Mouse (Mus musculus) CH12.LX (cell line): Measurements from ENCODE around the gene Fam92b. TPM values are rescaled to one million over a fixed set of nuclear protein-coding genes. Genes with fewer than 3 reads are reported as not detected.

Experiments used
- DNase-seq: peaks from one replicate; pipeline ENCODE4 v3.0.0-alpha.2; 2013; ENCODE audit errors: extremely low read depth
- H3K27ac ChIP-seq: 2 replicates; pipeline ENCODE4 v1.5.1; 2012; ENCODE audit warnings: low read depth, mild to moderate bottlenecking, control low read depth, moderate library complexity; ENCODE audit not compliant: insufficient read depth
- H3K27me3 ChIP-seq: replicated peaks from 2 replicates; pipeline ENCODE3; 2012; ENCODE audit warnings: inconsistent platforms
- H3K36me3 ChIP-seq, 2 experiments: replicated peaks in 1 of 2; 2 replicates each; pipeline versions ENCODE3 to v1.6.1; 2012; ENCODE audit warnings: inconsistent platforms in 1 of 2, low read length in 1 of 2, mild to moderate bottlenecking in 1 of 2, mixed read lengths in 1 of 2, moderate library complexity in 1 of 2; ENCODE audit not compliant: control insufficient read depth in 1 of 2, insufficient read depth in 1 of 2
- H3K4me1 ChIP-seq, 2 experiments: 2 replicates each; pipeline ENCODE4 v1.6.1; 2012; ENCODE audit warnings: inconsistent platforms in 1 of 2, moderate library complexity in 1 of 2; ENCODE audit not compliant: insufficient read depth in 2 of 2, control insufficient read depth in 1 of 2
- H3K4me2 ChIP-seq: 2 replicates; pipeline ENCODE4 v1.6.1; 2012; ENCODE audit warnings: low read depth, mild to moderate bottlenecking, control low read depth; ENCODE audit not compliant: poor library complexity, insufficient read depth, severe bottlenecking
- H3K4me3 ChIP-seq, 3 experiments: fragments of 150-350 bp in 1 of 3; sonication (generic) in 1 of 3; replicated peaks in 1 of 3; 2 replicates each; pipeline versions ENCODE3 to v1.5.1; 2011 to 2012; ENCODE audit warnings: low read depth in 2 of 3, low read length in 2 of 3, mild to moderate bottlenecking in 2 of 3, moderate library complexity in 2 of 3, control low read depth in 1 of 3, improper control_type of control experiment in 1 of 3, inconsistent platforms in 1 of 3, mixed read lengths in 1 of 3; ENCODE audit not compliant: poor library complexity in 1 of 3
- H3K79me2 ChIP-seq: replicated peaks from 2 replicates; pipeline ENCODE4 v1.6.1; 2012; ENCODE audit warnings: mild to moderate bottlenecking, moderate library complexity; ENCODE audit not compliant: control insufficient read depth, poor library complexity, insufficient read depth, severe bottlenecking; ENCODE audit errors: extremely low read depth
- H3K9ac ChIP-seq: 2 replicates; pipeline ENCODE4 v1.6.1; 2012; ENCODE audit warnings: low read depth, mild to moderate bottlenecking, control low read depth, moderate library complexity; ENCODE audit not compliant: insufficient read depth
- H3K9me3 ChIP-seq: replicated peaks from 2 replicates; pipeline ENCODE3; 2012; ENCODE audit warnings: low read length, inconsistent platforms, mixed read lengths
- BHLHE40 ChIP-seq: IDR thresholded peaks from 2 replicates; pipeline ENCODE4 v1.6.1; 2011; ENCODE audit warnings: mild to moderate bottlenecking, low read depth, low read length, improper control_type of control experiment
- CHD2 ChIP-seq: IDR thresholded peaks from 2 replicates; pipeline ENCODE4 v1.6.1; 2011; ENCODE audit warnings: low read length, improper control_type of control experiment
- E2F4 ChIP-seq: IDR thresholded peaks from 2 replicates; pipeline ENCODE4 v1.6.1; 2011; ENCODE audit warnings: low read depth, low read length, improper control_type of control experiment; ENCODE audit not compliant: insufficient replicate concordance
- ELF1 ChIP-seq: IDR thresholded peaks from 2 replicates; pipeline ENCODE4 v1.6.1; 2014; ENCODE audit warnings: low read depth, mild to moderate bottlenecking, inconsistent platforms, low read length, improper control_type of control experiment
- JUND ChIP-seq: conservative IDR thresholded peaks from 2 replicates; pipeline ENCODE4 v1.6.1; 2011; ENCODE audit warnings: low read depth, low read length, improper control_type of control experiment
- KAT2A ChIP-seq: IDR thresholded peaks from 2 replicates; pipeline ENCODE4 v1.6.1; 2012; ENCODE audit warnings: low read length, improper control_type of control experiment, inconsistent platforms; ENCODE audit not compliant: insufficient replicate concordance
- MAFK ChIP-seq: IDR thresholded peaks from 2 replicates; pipeline ENCODE4 v1.6.1; 2011; ENCODE audit warnings: low read length, improper control_type of control experiment; ENCODE audit not compliant: insufficient replicate concordance
- NELFE ChIP-seq: IDR thresholded peaks from 2 replicates; pipeline ENCODE4 v1.6.1; 2011; ENCODE audit warnings: low read depth, low read length, improper control_type of control experiment
- PAX5 ChIP-seq: IDR thresholded peaks from 2 replicates; pipeline ENCODE4 v1.6.1; 2012; ENCODE audit warnings: low read length, inconsistent platforms, mixed read lengths
- SMC3 ChIP-seq: IDR thresholded peaks from 2 replicates; pipeline ENCODE4 v1.6.1; 2011; ENCODE audit warnings: low read depth, low read length, improper control_type of control experiment
- TCF12 ChIP-seq: IDR thresholded peaks from 2 replicates; pipeline ENCODE4 v1.6.1; 2014; ENCODE audit warnings: low read depth, mild to moderate bottlenecking, inconsistent platforms, low read length, improper control_type of control experiment
- UBTF ChIP-seq: IDR thresholded peaks from 2 replicates; pipeline ENCODE4 v1.6.1; 2012; ENCODE audit warnings: low read depth, mild to moderate bottlenecking, inconsistent platforms, low read length, improper control_type of control experiment, moderate library complexity
- USF1 ChIP-seq: IDR thresholded peaks from 2 replicates; pipeline ENCODE4 v1.6.1; 2014; ENCODE audit warnings: low read depth, mild to moderate bottlenecking, inconsistent platforms, low read length, improper control_type of control experiment
- USF2 ChIP-seq: conservative IDR thresholded peaks from 2 replicates; pipeline ENCODE4 v1.6.1; 2011; ENCODE audit warnings: low read depth, low read length, improper control_type of control experiment
- ZC3H11A ChIP-seq: IDR thresholded peaks from 2 replicates; pipeline ENCODE4 v1.6.1; 2012; ENCODE audit warnings: low read depth, mild to moderate bottlenecking, inconsistent platforms, low read length, improper control_type of control experiment
- ZMIZ1 ChIP-seq: IDR thresholded peaks from 2 replicates; pipeline ENCODE4 v1.6.1; 2012; ENCODE audit warnings: low read depth, mild to moderate bottlenecking, inconsistent platforms, low read length, improper control_type of control experiment
- dilution Hi-C: fragments of 300-500 bp; cut with MboI; formaldehyde crosslinking; loops from 2 replicates; pipeline ENCODE4 v1.14.3; 2020; ENCODE audit warnings: low sequenced_read_pairs; ENCODE audit not compliant: extremely low pct_unique_long_range_greater_than_20kb, extremely low pct_ligation_motif_present
- in situ Hi-C: fragments of 300-500 bp; cut with MboI; formaldehyde crosslinking; loops from 3 replicates; pipeline ENCODE4 v1.14.3; 2019; ENCODE audit warnings: low sequenced_read_pairs, low pct_ligation_motif_present, low pct_unique_long_range_greater_than_20kb, mixed read lengths
- polyA plus RNA-seq: library from polyadenylated mRNA; unstranded; fragments of >175 nt; gene quantifications from 2 replicates; pipeline ENCODE4 v1.2.1, GENCODE M21; 2012; ENCODE audit warnings: low read depth; ENCODE audit not compliant: insufficient read length
- total RNA-seq, 2 experiments: library from RNA; depleted of rRNA; stranded (reverse); fragments of 300-350 nt in 1 of 2; fragments of >200 nt in 1 of 2; gene quantifications; 2 replicates each; pipeline ENCODE4 v1.2.3; 2012 to 2014

Gene Fam92b
- total and polyA plus RNA-seq, 3 experiments = not detected

DNA sequence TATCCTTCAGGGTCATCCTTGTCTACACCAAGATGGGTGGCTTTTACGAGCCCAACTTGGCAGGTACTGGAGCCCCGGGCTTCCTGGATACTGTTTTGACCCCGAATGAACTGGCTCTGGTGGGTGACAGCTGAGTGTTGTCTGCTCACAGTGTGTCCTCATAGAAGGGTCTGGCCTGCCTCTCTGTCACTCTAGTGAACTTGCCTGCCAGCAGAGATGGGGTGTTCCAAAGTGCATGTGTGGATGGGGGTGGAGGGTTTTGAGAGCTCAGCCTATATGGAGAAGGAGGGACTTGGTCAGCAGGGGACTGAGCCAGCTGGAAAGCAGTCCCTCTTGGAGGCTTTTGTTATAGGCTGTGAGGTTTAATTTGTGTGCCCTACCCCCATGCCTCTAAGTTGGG, 25.3 kb upstream of the Fam92b start:
- dilution Hi-C loops (no loop called here), in situ Hi-C loops (no loop called here)
- Histone ChIP-seq H3K79me2 (no peaks in the 10 kb centered on the region), H3K4me2 (no peak overlapping the region), H3K9ac (no peak overlapping the region), H3K4me3 (no peak overlapping the region), H3K36me3 (no peaks in the 10 kb centered on the region), H3K4me1 (peaks cover 0 to 5% of the 10 kb centered on the region in 2 experiments; a peak in 1 of 4 replicates), H3K27ac (no peak overlapping the region), H3K9me3 (peaks cover 9% of the 10 kb centered on the region), H3K27me3 (peaks cover 20% of the 10 kb centered on the region)
- no peak for DNase-seq
- no peak for TF ChIP-seq UBTF
- TF ChIP-seq PAX5 = no peak
- TF ChIP-seq E2F4 = no peak
- TF ChIP-seq TCF12 = no peak
- no peak for TF ChIP-seq NELFE
- TF ChIP-seq ZC3H11A = no peak
- no peak for TF ChIP-seq CHD2
- no peak for TF ChIP-seq MAFK
- TF ChIP-seq KAT2A = no peak
- TF ChIP-seq ZMIZ1 = no peak
- TF ChIP-seq USF1 = no peak
- no peak for TF ChIP-seq ELF1

DNA sequence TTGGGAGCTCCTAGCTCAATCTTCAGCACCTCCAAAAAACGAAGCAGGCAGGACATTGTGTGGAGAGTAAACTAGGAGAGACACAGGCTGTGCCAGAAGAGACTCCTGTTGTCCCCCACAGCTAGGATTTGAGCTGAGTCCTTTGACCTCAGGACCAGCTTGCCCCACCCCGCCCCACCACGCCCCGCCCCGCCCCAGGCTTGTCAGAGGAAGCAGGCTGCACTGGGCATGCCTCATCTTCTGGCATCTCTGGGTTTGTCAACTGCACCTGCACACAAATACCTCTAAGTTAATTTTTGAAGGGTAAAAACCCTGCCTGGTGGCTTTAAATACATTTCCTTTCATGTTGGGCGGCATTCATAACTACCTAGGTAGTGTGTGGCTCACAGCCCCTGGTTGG, 24.1 kb upstream of the Fam92b start:
- no peak for DNase-seq
- dilution Hi-C loops = no loop called here
- Histone ChIP-seq H3K79me2 (no peaks in the 10 kb centered on the region), H3K9ac (no peak overlapping the region), H3K4me2 (no peak overlapping the region), H3K27ac (no peak overlapping the region), H3K4me3 (no peak overlapping the region), H3K4me1 (peaks cover 0 to 5% of the 10 kb centered on the region in 2 experiments; a peak in 1 of 4 replicates), H3K9me3 (peaks cover 9% of the 10 kb centered on the region), H3K27me3 (peaks cover 20% of the 10 kb centered on the region), H3K36me3 (no peaks in the 10 kb centered on the region)
- in situ Hi-C loops = no loop called here
- no peak for TF ChIP-seq BHLHE40
- no peak for TF ChIP-seq SMC3
- TF ChIP-seq ELF1 = no peak
- no peak for TF ChIP-seq JUND
- no peak for TF ChIP-seq USF2
